Mouse (Mus musculus) ES-Bruce4 (cell line): Measurements from ENCODE around the gene Plcb4. TPM values are rescaled to one million over a fixed set of nuclear protein-coding genes. Genes with fewer than 3 reads are reported as not detected.
"Not testable (repeated sequence)": the region's sequence is repeated elsewhere in the genome, so short reads cannot be mapped to it uniquely, and the experiment has no call there.

Source experiments
- H3K27ac ChIP-seq: 2 replicates; pipeline ENCODE4 v1.5.1; 2012; ENCODE audit warnings: low read length, inconsistent platforms; ENCODE audit not compliant: insufficient read depth
- H3K27me3 ChIP-seq: 2 replicates; pipeline ENCODE4 v1.6.1; 2012; ENCODE audit warnings: mild to moderate bottlenecking, low read length, inconsistent platforms; ENCODE audit not compliant: control insufficient read depth, poor library complexity, insufficient read depth, severe bottlenecking
- H3K36me3 ChIP-seq: 2 replicates; pipeline ENCODE4 v1.6.1; 2012; ENCODE audit warnings: inconsistent platforms, mild to moderate bottlenecking, low read length, moderate library complexity; ENCODE audit not compliant: control insufficient read depth, poor library complexity, insufficient read depth, severe bottlenecking
- H3K4me1 ChIP-seq: one replicate; pipeline ENCODE4 v1.8.1; 2011; ENCODE audit warnings: low read length; ENCODE audit not compliant: control insufficient read depth, insufficient read depth
- H3K4me3 ChIP-seq: 2 replicates; pipeline ENCODE4 v1.5.1; 2011; ENCODE audit warnings: low read depth, mild to moderate bottlenecking, low read length
- H3K9ac ChIP-seq: 2 replicates; pipeline ENCODE4 v1.6.1; 2012; ENCODE audit warnings: low read depth, mild to moderate bottlenecking, inconsistent platforms; ENCODE audit not compliant: poor library complexity, severe bottlenecking
- H3K9me3 ChIP-seq: replicated peaks from 2 replicates; pipeline ENCODE4 v1.6.1; 2012; ENCODE audit warnings: mild to moderate bottlenecking, low read length, inconsistent platforms; ENCODE audit not compliant: control insufficient read depth, poor library complexity, insufficient read depth, severe bottlenecking
- CTCF ChIP-seq: IDR thresholded peaks from one replicate; pipeline ENCODE4 v1.8.1; 2011; ENCODE audit warnings: low read depth, low read length
- EP300 ChIP-seq: IDR thresholded peaks from 2 replicates; pipeline ENCODE4 v1.6.1; 2011; ENCODE audit warnings: low read depth, low read length; ENCODE audit not compliant: insufficient read depth
- POLR2A ChIP-seq: IDR thresholded peaks from one replicate; pipeline ENCODE4 v1.8.1; 2011; ENCODE audit warnings: low read length; ENCODE audit not compliant: insufficient read depth
- polyA plus RNA-seq: library from polyadenylated mRNA; stranded (reverse); fragments of >200 nt; gene quantifications from 2 replicates; pipeline ENCODE4 v1.2.4, GENCODE M21; 2011; ENCODE audit warnings: low read depth; ENCODE audit not compliant: missing spikeins, insufficient read depth, insufficient read length

Plcb4 gene
- polyA plus RNA-seq, 1 experiment = 19.3 TPM

GRCm38 (mm10) chr2:135888767-135889166, 230.0 kb downstream of the Plcb4 start:
- H3K4me1 ChIP-seq = peaks cover 1% of the 10 kb centered on the region
- no peak overlapping the region for H3K27ac ChIP-seq
- H3K9ac ChIP-seq = no peak overlapping the region
- no peak overlapping the region for H3K4me3 ChIP-seq
- H3K36me3 ChIP-seq = no peaks in the 10 kb centered on the region
- no peaks in the 10 kb centered on the region for H3K9me3 ChIP-seq
- no peaks in the 10 kb centered on the region for H3K27me3 ChIP-seq
- TF ChIP-seq POLR2A = no peak
- no peak for TF ChIP-seq CTCF
- TF ChIP-seq EP300 = no peak

- Histone ChIP-seq H3K9ac (no peak overlapping the region), H3K4me1 (peaks cover 1% of the 10 kb centered on the region), H3K27me3 (no peaks in the 10 kb centered on the region), H3K9me3 (no peaks in the 10 kb centered on the region), H3K36me3 (no peaks in the 10 kb centered on the region), H3K4me3 (no peak overlapping the region), H3K27ac (no peak overlapping the region)
- TF ChIP-seq EP300 = no peak
- peak; percentile 50 for TF ChIP-seq CTCF
Observed at GRCm38 (mm10) chr2:135890083-135890482, 231.3 kb downstream of the Plcb4 start.

GRCm38 (mm10) chr2:135891097-135891496, 232.3 kb downstream of the Plcb4 start:
- H3K4me3 ChIP-seq = no peak overlapping the region
- H3K9me3 ChIP-seq = no peaks in the 10 kb centered on the region
- H3K27me3 ChIP-seq = no peaks in the 10 kb centered on the region
- peaks cover 1% of the 10 kb centered on the region for H3K4me1 ChIP-seq
- TF ChIP-seq EP300 (no peak), CTCF (no peak)
- H3K9ac ChIP-seq = no peak overlapping the region
- H3K36me3 ChIP-seq = no peaks in the 10 kb centered on the region
- no peak overlapping the region for H3K27ac ChIP-seq

GRCm38 (mm10) chr2:135891686-135892085, 232.9 kb downstream of the Plcb4 start:
- no peak overlapping the region for H3K27ac ChIP-seq
- H3K9me3 ChIP-seq = no peaks in the 10 kb centered on the region
- peaks cover 1% of the 10 kb centered on the region for H3K4me1 ChIP-seq
- H3K9ac ChIP-seq = no peak overlapping the region
- H3K4me3 ChIP-seq = no peak overlapping the region
- no peaks in the 10 kb centered on the region for H3K27me3 ChIP-seq
- H3K36me3 ChIP-seq = no peaks in the 10 kb centered on the region
- TF ChIP-seq CTCF (no peak), EP300 (no peak), POLR2A (no peak)

GRCm38 (mm10) chr2:135894582-135894981, 235.8 kb downstream of the Plcb4 start:
- Histone ChIP-seq H3K36me3 (no peaks in the 10 kb centered on the region), H3K27me3 (no peaks in the 10 kb centered on the region), H3K4me3 (no peak overlapping the region), H3K9ac (no peak overlapping the region), H3K27ac (no peak overlapping the region), H3K9me3 (no peaks in the 10 kb centered on the region), H3K4me1 (peaks cover 1% of the 10 kb centered on the region)
- TF ChIP-seq CTCF = no peak
- TF ChIP-seq EP300 = no peak
- no peak for TF ChIP-seq POLR2A

- TF ChIP-seq CTCF (no peak), EP300 (no peak), POLR2A (no peak)
- Histone ChIP-seq H3K9me3 (no peaks in the 10 kb centered on the region), H3K27ac (no peak overlapping the region), H3K36me3 (no peaks in the 10 kb centered on the region), H3K4me3 (no peak overlapping the region), H3K27me3 (no peaks in the 10 kb centered on the region), H3K9ac (no peak overlapping the region), H3K4me1 (no peaks in the 10 kb centered on the region)
Observed at GRCm38 (mm10) chr2:135898025-135898424, 239.2 kb downstream of the Plcb4 start.

GRCm38 (mm10) chr2:135899931-135900330, 241.1 kb downstream of the Plcb4 start:
- not testable (repeated sequence) for H3K27me3 ChIP-seq, H3K9ac ChIP-seq, H3K36me3 ChIP-seq, H3K4me3 ChIP-seq, H3K9me3 ChIP-seq, H3K4me1 ChIP-seq, H3K27ac ChIP-seq
